Mouse (Mus musculus): Measurements from ENCODE around the gene Thap3. TPM values are rescaled to one million over a fixed set of nuclear protein-coding genes. Genes with fewer than 3 reads are reported as not detected.

Thap3 gene
- total and polyA plus RNA-seq, 2 experiments from 2014 or later = 19.7 to 48.8 TPM

- no peak overlapping the region for H3K9ac ChIP-seq
- H3K36me3 ChIP-seq (ENCODE audit: insufficient read depth) = peaks cover 64% of the 10 kb centered on the region
- no peak overlapping the region for H3K27ac ChIP-seq (ENCODE audit: low read depth, low read length)
- H3K4me3 ChIP-seq (ENCODE audit: low read depth, low read length) = no peak overlapping the region
- H3K27me3 ChIP-seq (ENCODE audit: insufficient read depth, low read length) = no peaks in the 10 kb centered on the region
- ATAC-seq = no peak
- H3K4me1 ChIP-seq (ENCODE audit: insufficient read depth) = no peaks in the 10 kb centered on the region
- TF ChIP-seq CTCF (IDR thresholded peaks at IDR 0.05; ENCODE audit: low read depth) = no peak
- WGBS = 91% methylated on average over 9 of the region's 9 CpGs
- no peaks in the 10 kb centered on the region for H3K9me3 ChIP-seq (ENCODE audit: low read length)
- no peak overlapping the region for H3K4me2 ChIP-seq (ENCODE audit: low read depth)
- DNase-seq = no peak
Measured at GRCm38 (mm10) chr4:151957584-151958315, 31.0 kb downstream of the Thap3 start.

DNA sequence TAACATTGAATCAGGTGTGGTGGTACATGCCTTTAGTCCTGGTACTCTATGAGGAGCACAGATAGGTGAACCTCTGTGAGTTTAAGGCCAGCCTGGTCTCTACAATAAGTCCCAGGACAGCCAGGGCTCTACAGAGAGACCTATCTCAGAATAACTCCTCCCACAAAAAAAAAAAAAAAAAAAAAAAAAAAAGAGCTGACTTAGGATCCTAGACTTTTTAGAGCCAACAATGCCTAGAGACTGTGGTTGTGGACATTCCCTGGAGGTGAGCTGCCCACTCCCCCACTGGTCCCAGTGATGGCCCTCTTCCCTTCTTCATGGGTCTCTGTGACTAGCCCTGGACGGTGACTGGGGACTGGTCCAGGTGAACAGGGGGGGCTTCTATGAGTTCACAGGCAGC, 33.0 kb downstream of the Thap3 start:
- 88% methylated on average over 1 of the region's 1 CpGs for WGBS
- DNase-seq = no peak
- Histone ChIP-seq H3K4me1 (ENCODE audit: insufficient read depth) (no peaks in the 10 kb centered on the region), H3K4me3 (ENCODE audit: low read depth, low read length) (no peak overlapping the region), H3K36me3 (ENCODE audit: insufficient read depth) (peaks cover 68% of the 10 kb centered on the region), H3K4me2 (ENCODE audit: low read depth) (no peak overlapping the region), H3K27me3 (ENCODE audit: insufficient read depth, low read length) (no peaks in the 10 kb centered on the region), H3K27ac (ENCODE audit: low read depth, low read length) (no peak overlapping the region), H3K9me3 (ENCODE audit: low read length) (no peaks in the 10 kb centered on the region), H3K9ac (no peak overlapping the region)
- ATAC-seq = no peak
- TF ChIP-seq CTCF (IDR thresholded peaks at IDR 0.05; ENCODE audit: low read depth) = no peak

DNA sequence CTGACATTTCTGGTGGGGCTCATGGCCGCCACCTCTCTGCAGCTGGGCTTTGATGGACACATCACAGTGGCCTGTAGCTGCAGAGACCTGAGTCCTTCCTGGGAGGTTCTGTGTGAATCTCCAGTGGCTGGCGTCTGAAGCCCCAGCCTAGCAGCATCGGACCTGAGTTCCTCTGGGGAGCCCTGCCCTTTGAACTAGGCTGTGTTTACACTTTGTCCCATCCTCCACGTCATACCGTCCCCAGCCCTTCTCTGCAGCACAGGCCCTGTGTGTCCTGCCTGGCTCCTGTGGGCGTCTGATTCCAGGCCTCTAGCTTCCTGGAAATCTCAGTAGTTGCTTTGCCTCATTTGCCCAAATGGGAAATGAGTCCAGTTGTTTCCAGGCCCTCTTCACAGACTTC, 35.6 kb downstream of the Thap3 start:
- H3K9me3 ChIP-seq (ENCODE audit: low read length) = no peaks in the 10 kb centered on the region
- no peak overlapping the region for H3K4me2 ChIP-seq (ENCODE audit: low read depth)
- H3K27me3 ChIP-seq (ENCODE audit: insufficient read depth, low read length) = no peaks in the 10 kb centered on the region
- no peak for DNase-seq
- no peak overlapping the region for H3K9ac ChIP-seq
- H3K4me1 ChIP-seq (ENCODE audit: insufficient read depth) = no peaks in the 10 kb centered on the region
- no peak overlapping the region for H3K27ac ChIP-seq (ENCODE audit: low read depth, low read length)
- no peak overlapping the region for H3K4me3 ChIP-seq (ENCODE audit: low read depth, low read length)
- ATAC-seq = no peak
- 90% methylated on average over 6 of the region's 6 CpGs for WGBS
- TF ChIP-seq CTCF (IDR thresholded peaks at IDR 0.05; ENCODE audit: low read depth) = no peak
- peaks cover 53% of the 10 kb centered on the region for H3K36me3 ChIP-seq (ENCODE audit: insufficient read depth)

DNA sequence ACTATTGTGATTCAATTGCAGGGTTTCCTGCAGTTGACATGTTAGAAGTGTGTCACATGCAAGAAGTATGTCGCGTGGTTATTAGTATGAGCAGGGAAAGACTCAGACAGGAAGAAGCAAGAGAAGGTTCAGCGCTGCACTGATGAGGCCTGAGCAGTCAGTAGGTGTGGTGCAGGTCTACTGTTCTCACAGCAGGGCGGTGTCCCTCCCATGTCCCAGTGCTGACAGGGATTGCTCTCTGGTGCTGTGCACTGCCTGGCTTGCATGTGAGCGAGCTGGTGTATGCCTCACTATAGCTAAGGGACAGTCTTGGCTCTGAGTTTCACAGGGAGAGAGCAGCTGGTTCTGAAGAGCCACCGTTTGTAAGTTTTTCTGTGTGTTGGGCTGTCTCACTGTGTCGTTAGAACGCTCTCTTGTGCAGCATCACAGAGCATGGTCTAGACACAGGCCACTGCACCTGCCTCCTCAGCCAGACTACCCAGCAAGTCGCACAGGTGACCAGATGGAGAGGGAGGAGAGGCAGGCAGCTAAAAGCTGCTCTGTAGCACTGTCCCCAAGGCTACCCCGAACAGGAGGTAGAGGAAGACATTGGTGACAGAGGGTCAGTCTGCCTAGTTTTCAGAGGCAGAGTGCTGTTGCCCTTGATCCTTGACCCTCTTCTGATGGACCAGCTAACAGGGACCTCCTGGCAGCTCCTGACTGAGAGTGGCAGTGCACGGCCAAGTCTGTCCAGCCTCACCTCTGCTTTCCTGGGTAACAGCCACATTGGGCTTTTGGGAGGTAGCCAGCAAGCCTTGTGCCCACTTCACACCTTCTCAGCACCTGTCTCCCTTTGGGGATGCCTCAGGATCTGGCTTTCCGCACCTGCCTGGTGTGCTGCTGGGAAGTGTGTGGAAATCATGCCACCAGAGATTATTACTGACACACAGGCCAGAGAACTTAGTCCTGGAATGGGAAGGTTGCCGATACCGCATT, 40.0 kb downstream of the Thap3 start:
- DNase-seq = no peak
- TF ChIP-seq CTCF (IDR thresholded peaks at IDR 0.05; ENCODE audit: low read depth) = no peak
- Histone ChIP-seq H3K36me3 (ENCODE audit: insufficient read depth) (peaks cover 23% of the 10 kb centered on the region), H3K4me2 (ENCODE audit: low read depth) (no peak overlapping the region), H3K9me3 (ENCODE audit: low read length) (no peaks in the 10 kb centered on the region), H3K27ac (ENCODE audit: low read depth, low read length) (no peak overlapping the region), H3K9ac (no peak overlapping the region), H3K4me1 (ENCODE audit: insufficient read depth) (no peaks in the 10 kb centered on the region), H3K27me3 (ENCODE audit: insufficient read depth, low read length) (no peaks in the 10 kb centered on the region), H3K4me3 (ENCODE audit: low read depth, low read length) (no peak overlapping the region)
- ATAC-seq = no peak
- 95% methylated on average over 14 of the region's 14 CpGs for WGBS

GRCm38 (mm10) chr4:151946211-151946610, 42.6 kb downstream of the Thap3 start:
- DNase-seq (no peak), ATAC-seq (no peak)
- TF ChIP-seq CTCF (IDR thresholded peaks at IDR 0.05; ENCODE audit: low read depth) = no peak
- Histone ChIP-seq H3K4me3 (ENCODE audit: low read depth, low read length) (no peak overlapping the region), H3K27me3 (ENCODE audit: insufficient read depth, low read length) (no peaks in the 10 kb centered on the region), H3K9me3 (ENCODE audit: low read length) (no peaks in the 10 kb centered on the region), H3K4me2 (ENCODE audit: low read depth) (no peak overlapping the region), H3K4me1 (ENCODE audit: insufficient read depth) (no peaks in the 10 kb centered on the region), H3K9ac (no peak overlapping the region), H3K36me3 (ENCODE audit: insufficient read depth) (0 out of 2 replicates have a peak, but pooled peaks cover under 1% of the 10 kb centered on the region), H3K27ac (ENCODE audit: low read depth, low read length) (no peak overlapping the region)
- WGBS = 92% methylated on average over 11 of the region's 11 CpGs

GRCm38 (mm10) chr4:151938089-151938488, 50.7 kb downstream of the Thap3 start:
- Histone ChIP-seq H3K9me3 (ENCODE audit: low read length) (no peaks in the 10 kb centered on the region), H3K27ac (ENCODE audit: low read depth, low read length) (no peak overlapping the region), H3K36me3 (ENCODE audit: insufficient read depth) (no peaks in the 10 kb centered on the region), H3K4me3 (ENCODE audit: low read depth, low read length) (no peak overlapping the region), H3K4me1 (ENCODE audit: insufficient read depth) (peaks cover 6% of the 10 kb centered on the region; the same call in 1 of the 2 replicates), H3K27me3 (ENCODE audit: insufficient read depth, low read length) (no peaks in the 10 kb centered on the region), H3K4me2 (ENCODE audit: low read depth) (no peak overlapping the region), H3K9ac (no peak overlapping the region)
- no peak for ATAC-seq
- DNase-seq = no peak
- no peak for TF ChIP-seq CTCF (IDR thresholded peaks at IDR 0.05; ENCODE audit: low read depth)
- 98% methylated on average over 3 of the region's 3 CpGs for WGBS

DNA sequence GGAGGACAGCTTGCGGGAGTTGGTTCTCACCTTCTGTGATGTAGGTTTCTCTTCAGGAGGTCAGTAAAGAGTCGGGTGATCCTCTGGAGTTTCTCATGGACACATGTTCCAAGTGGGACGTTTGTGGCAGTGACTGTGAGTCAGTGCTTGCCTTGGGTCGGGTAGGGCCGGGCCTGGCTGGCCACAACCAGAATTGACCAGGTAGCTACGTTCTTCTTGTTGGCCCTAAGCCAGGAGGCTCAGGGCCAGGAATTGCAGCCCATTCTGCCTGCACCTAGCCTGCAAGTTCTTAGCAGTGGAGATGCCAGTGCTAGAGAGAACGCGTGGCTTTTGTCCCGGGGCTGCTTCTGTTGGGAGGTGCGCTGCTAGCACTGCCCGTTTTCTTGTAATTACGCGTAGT, 51.4 kb downstream of the Thap3 start:
- H3K4me3 ChIP-seq (ENCODE audit: low read depth, low read length) = no peak overlapping the region
- H3K9ac ChIP-seq = no peak overlapping the region
- ATAC-seq = no peak
- H3K36me3 ChIP-seq (ENCODE audit: insufficient read depth) = no peaks in the 10 kb centered on the region
- peaks cover 6% of the 10 kb centered on the region; the same call in 1 of the 2 replicates for H3K4me1 ChIP-seq (ENCODE audit: insufficient read depth)
- TF ChIP-seq CTCF (IDR thresholded peaks at IDR 0.05; ENCODE audit: low read depth) = no peak
- H3K27me3 ChIP-seq (ENCODE audit: insufficient read depth, low read length) = no peaks in the 10 kb centered on the region
- no peak overlapping the region for H3K27ac ChIP-seq (ENCODE audit: low read depth, low read length)
- H3K4me2 ChIP-seq (ENCODE audit: low read depth) = no peak overlapping the region
- WGBS = 85% methylated on average over 13 of the region's 13 CpGs
- no peaks in the 10 kb centered on the region for H3K9me3 ChIP-seq (ENCODE audit: low read length)
- no peak for DNase-seq

Measured in forebrain, postnatal 0 days (tissue).